Mouse (Mus musculus) liver, embryonic 13.5 days (tissue): ENCODE data around the gene Gtf3c6. TPM values are rescaled to one million over a fixed set of nuclear protein-coding genes. Genes with fewer than 3 reads are reported as not detected.

ENCODE experiments used
- ATAC-seq: fragments of 200-750 bp; cut with Nextera tagmentation; 2 replicates; pipeline ENCODE4 v1.8.0; 2017; ENCODE audit warnings: low read depth, mild to moderate bottlenecking, moderate number of reproducible peaks, moderate library complexity
- DNase-seq: peaks from one replicate; pipeline ENCODE4 v3.0.0; 2022
- H3K27ac ChIP-seq: fragments of 300-500 bp; sonication (generic); 2 replicates; pipeline ENCODE4 v1.5.1; 2015; ENCODE audit warnings: moderate library complexity, mild to moderate bottlenecking, inconsistent platforms
- H3K27me3 ChIP-seq: fragments of 300-500 bp; sonication (generic); 2 replicates; pipeline ENCODE4 v1.6.1; 2015; ENCODE audit warnings: mild to moderate bottlenecking, inconsistent platforms
- H3K36me3 ChIP-seq: fragments of 300-500 bp; sonication (generic); 2 replicates; pipeline ENCODE4 v1.6.1; 2015; ENCODE audit warnings: mild to moderate bottlenecking, inconsistent platforms
- H3K4me1 ChIP-seq: fragments of 300-500 bp; sonication (generic); replicated peaks from 2 replicates; pipeline ENCODE4 v1.6.1; 2015; ENCODE audit warnings: inconsistent platforms
- H3K4me2 ChIP-seq: fragments of 300-500 bp; sonication (generic); 2 replicates; pipeline ENCODE4 v1.6.1; 2015; ENCODE audit warnings: inconsistent platforms, mild to moderate bottlenecking, moderate library complexity
- H3K4me3 ChIP-seq: fragments of 300-500 bp; sonication (generic); replicated peaks from 2 replicates; pipeline ENCODE4 v1.5.1; 2015; ENCODE audit warnings: mild to moderate bottlenecking, inconsistent platforms
- H3K9ac ChIP-seq: fragments of 300-500 bp; sonication (generic); 2 replicates; pipeline ENCODE4 v1.6.1; 2015; ENCODE audit warnings: mild to moderate bottlenecking, inconsistent platforms
- H3K9me3 ChIP-seq: fragments of 300-500 bp; sonication (generic); replicated peaks from 2 replicates; pipeline ENCODE4 v1.6.1; 2016; ENCODE audit warnings: inconsistent platforms
- WGBS: fragments of 180-500 bp; shearing (Covaris S2); methylation state at CpG from one replicate; pipeline ENCODE4 v1.1.7; 2015; ENCODE audit not compliant: insufficient replicate concordance; 5-methylcytosine and 5-hydroxymethylcytosine counted together
- polyA plus RNA-seq: library from polyadenylated mRNA; unstranded; fragments of >200 nt; fragmentation: Nextera tagmentation; extraction: Ambion mirVana; gene quantifications from 2 replicates; pipeline ENCODE4 v1.2.1, GENCODE M21; 2015

Gene Gtf3c6
- polyA plus RNA-seq, 1 experiment from 2014 or later = 48.5 TPM

GRCm38 (mm10) chr10:40258401-40258966 lies 576 bp upstream of the Gtf3c6 start:
- Histone ChIP-seq H3K9me3 (no peaks in the 10 kb centered on the region), H3K36me3 (peaks cover 12% of the 10 kb centered on the region), H3K4me3 (peak overlapping the region; percentile 72), H3K27ac (peak overlapping the region; percentile 94), H3K4me1 (peaks cover 37% of the 10 kb centered on the region), H3K9ac (peak overlapping the region; percentile 28; the same call in 1 of the 2 replicates), H3K4me2 (peak overlapping the region; percentile 92), H3K27me3 (no peaks in the 10 kb centered on the region)
- peak; percentile 89 for ATAC-seq
- under 1% methylated on average over 12 of the region's 12 CpGs for WGBS
- peak; percentile 78 for DNase-seq

- Histone ChIP-seq H3K4me3 (peak overlapping the region; percentile 72), H3K36me3 (peaks cover 26% of the 10 kb centered on the region), H3K4me2 (peak overlapping the region; percentile 92), H3K27ac (peak overlapping the region; percentile 94), H3K4me1 (peaks cover 38% of the 10 kb centered on the region), H3K27me3 (no peaks in the 10 kb centered on the region), H3K9me3 (no peaks in the 10 kb centered on the region), H3K9ac (peak overlapping the region; percentile 84)
- 1% methylated on average over 5 of the region's 5 CpGs for WGBS
- ATAC-seq (peak; percentile 55), DNase-seq (peak; percentile 71)
Observed at GRCm38 (mm10) chr10:40256716-40257115, 1.2 kb downstream of the Gtf3c6 start.

- Histone ChIP-seq H3K27me3 (no peaks in the 10 kb centered on the region), H3K36me3 (peaks cover 61% of the 10 kb centered on the region), H3K9me3 (no peaks in the 10 kb centered on the region), H3K4me2 (no peak overlapping the region), H3K9ac (no peak overlapping the region), H3K4me3 (no peak overlapping the region), H3K27ac (no peak overlapping the region), H3K4me1 (peaks cover 18% of the 10 kb centered on the region)
- DNase-seq (no peak), ATAC-seq (no peak)
- WGBS = 32% methylated on average over 6 of the region's 6 CpGs
Observed at GRCm38 (mm10) chr10:40250969-40251368, 6.9 kb downstream of the Gtf3c6 start.

GRCm38 (mm10) chr10:40249625-40250024 lies 8.3 kb downstream of the Gtf3c6 start:
- Histone ChIP-seq H3K27ac (no peak overlapping the region), H3K36me3 (peaks cover 57% of the 10 kb centered on the region), H3K4me1 (peaks cover 27% of the 10 kb centered on the region), H3K9me3 (no peaks in the 10 kb centered on the region), H3K4me3 (no peak overlapping the region), H3K9ac (no peak overlapping the region), H3K4me2 (no peak overlapping the region), H3K27me3 (no peaks in the 10 kb centered on the region)
- DNase-seq = no peak
- 76% methylated on average over 9 of the region's 9 CpGs for WGBS
- no peak for ATAC-seq

- Histone ChIP-seq H3K4me1 (peaks cover 31% of the 10 kb centered on the region), H3K27me3 (no peaks in the 10 kb centered on the region), H3K9me3 (no peaks in the 10 kb centered on the region), H3K4me2 (peak overlapping the region; percentile 76), H3K27ac (0 out of 2 replicates have a peak overlapping the region, but pooled peaks have one; percentile 11), H3K36me3 (peaks cover 59% of the 10 kb centered on the region), H3K9ac (peak overlapping the region; percentile 75; the same call in 1 of the 2 replicates), H3K4me3 (peak overlapping the region; percentile 80)
- WGBS = 30% methylated on average over 11 of the region's 11 CpGs
- peak; percentile 31 for ATAC-seq
- no peak for DNase-seq
Observed at GRCm38 (mm10) chr10:40247166-40247716, 10.7 kb downstream of the Gtf3c6 start.

DNA sequence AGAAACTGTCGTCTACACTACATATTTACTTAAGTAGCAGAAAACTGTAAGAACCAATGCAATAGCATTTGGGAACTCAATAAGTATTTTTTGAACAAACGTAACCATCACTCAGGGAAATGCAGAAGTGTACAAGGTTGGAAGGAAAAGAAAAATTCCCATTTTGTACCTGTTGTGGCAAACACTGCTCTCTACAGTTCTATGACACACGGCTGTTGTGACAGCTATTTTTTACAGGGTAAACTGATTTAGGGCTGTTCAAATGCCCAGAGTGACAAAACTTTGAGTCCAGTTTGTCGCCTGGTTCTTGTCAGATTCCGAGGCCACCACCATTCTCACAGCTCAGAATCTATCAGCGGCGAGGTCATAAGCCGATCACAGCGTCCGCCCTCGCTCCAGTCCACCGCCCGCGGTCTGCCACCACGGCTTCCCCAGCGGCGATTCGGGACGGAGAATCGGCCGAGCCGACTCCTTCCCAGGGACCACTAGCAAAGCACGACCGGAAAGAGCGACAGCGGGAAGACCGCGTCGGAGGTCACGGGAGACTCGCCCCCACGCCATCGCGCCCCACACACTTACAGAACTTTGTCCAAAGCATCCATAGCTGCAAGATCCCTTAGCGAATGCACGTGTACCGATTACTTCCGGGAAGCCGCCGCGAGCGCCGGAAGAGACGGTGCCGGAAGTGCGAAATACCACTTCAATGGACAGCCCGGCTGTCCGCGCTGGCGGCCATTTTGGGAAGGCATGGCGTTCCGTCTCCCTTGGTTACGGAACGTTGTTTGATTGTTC lies 11.3 kb downstream of the Gtf3c6 start, which contains the start of gene Rpf2:
Rpf2 (minus strand) TSS at position 663 of the 792 bp plus-strand sequence.
- peak within 1 kb of the TSS; percentile 76 for H3K27ac ChIP-seq
- ATAC-seq = peak; percentile 88
- peaks cover 29% of the 10 kb centered on the region for H3K4me1 ChIP-seq
- peak within 1 kb of the TSS; percentile 75 for H3K9ac ChIP-seq
- H3K9me3 ChIP-seq = no peaks in the 10 kb centered on the region
- H3K27me3 ChIP-seq = no peaks in the 10 kb centered on the region
- peaks cover 63% of the 10 kb centered on the region for H3K36me3 ChIP-seq
- H3K4me2 ChIP-seq = peak within 1 kb of the TSS; percentile 76
- under 1% methylated on average over 54 of the region's 54 CpGs for WGBS
- DNase-seq = peak; percentile 75
- H3K4me3 ChIP-seq = peak within 1 kb of the TSS; percentile 80

DNA sequence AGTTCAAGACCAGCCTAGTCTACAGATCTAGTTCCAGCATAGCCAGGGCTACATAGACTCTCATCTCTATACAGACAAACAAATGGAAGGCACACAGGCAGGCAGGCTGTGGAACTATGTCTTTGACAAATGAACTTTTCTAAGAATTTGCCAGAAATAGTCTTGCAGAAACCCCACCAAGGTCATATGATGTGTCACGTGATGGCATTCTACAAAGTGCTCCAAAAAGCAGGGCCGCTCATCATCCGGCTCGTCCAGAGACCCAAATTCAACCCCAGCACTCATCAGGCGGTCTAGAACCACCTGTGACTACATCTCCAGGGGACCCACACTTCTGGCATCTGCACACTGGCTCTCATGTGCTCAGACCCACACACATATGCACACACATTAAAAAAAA lies 20.1 kb downstream of the Gtf3c6 start:
- no peak for ATAC-seq
- H3K9ac ChIP-seq = no peak overlapping the region
- no peak overlapping the region for H3K4me2 ChIP-seq
- H3K4me3 ChIP-seq = no peak overlapping the region
- no peaks in the 10 kb centered on the region for H3K27me3 ChIP-seq
- H3K36me3 ChIP-seq = peaks cover 79% of the 10 kb centered on the region
- DNase-seq = no peak
- H3K4me1 ChIP-seq = no peaks in the 10 kb centered on the region
- H3K27ac ChIP-seq = no peak overlapping the region
- WGBS = 80% methylated on average over 5 of the region's 5 CpGs
- H3K9me3 ChIP-seq = no peaks in the 10 kb centered on the region

DNA sequence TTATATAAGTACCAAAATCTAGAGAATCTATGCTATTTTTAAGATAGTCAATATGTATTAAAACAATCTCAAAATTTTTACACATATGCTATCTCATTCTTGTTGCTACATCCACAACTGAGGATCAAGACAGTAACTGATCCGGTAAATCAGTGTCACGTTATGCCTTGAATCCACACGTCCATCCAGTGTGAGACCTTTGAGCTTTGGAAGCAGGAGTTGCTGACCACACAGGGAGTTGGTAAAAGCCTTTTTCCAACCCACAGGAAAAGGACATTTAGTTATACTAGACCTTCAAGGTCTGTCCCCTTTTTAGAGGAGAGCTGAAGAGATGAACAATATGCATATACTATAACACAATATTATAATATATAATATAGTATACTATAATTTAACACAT lies 24.7 kb downstream of the Gtf3c6 start:
- Histone ChIP-seq H3K9ac (no peak overlapping the region), H3K36me3 (peaks cover 81% of the 10 kb centered on the region), H3K4me3 (no peak overlapping the region), H3K27me3 (no peaks in the 10 kb centered on the region), H3K4me2 (no peak overlapping the region), H3K27ac (no peak overlapping the region), H3K4me1 (no peaks in the 10 kb centered on the region), H3K9me3 (no peaks in the 10 kb centered on the region)
- DNase-seq (no peak), ATAC-seq (no peak)
- 72% methylated on average over 3 of the region's 3 CpGs for WGBS

- 34% methylated on average over 7 of the region's 7 CpGs for WGBS
- Histone ChIP-seq H3K36me3 (peaks cover 80% of the 10 kb centered on the region), H3K27ac (no peak overlapping the region), H3K4me1 (no peaks in the 10 kb centered on the region), H3K4me3 (no peak overlapping the region), H3K9me3 (no peaks in the 10 kb centered on the region), H3K4me2 (no peak overlapping the region), H3K27me3 (no peaks in the 10 kb centered on the region), H3K9ac (no peak overlapping the region)
- DNase-seq (no peak), ATAC-seq (no peak)
Observed at GRCm38 (mm10) chr10:40232442-40232841, 25.5 kb downstream of the Gtf3c6 start.

DNA sequence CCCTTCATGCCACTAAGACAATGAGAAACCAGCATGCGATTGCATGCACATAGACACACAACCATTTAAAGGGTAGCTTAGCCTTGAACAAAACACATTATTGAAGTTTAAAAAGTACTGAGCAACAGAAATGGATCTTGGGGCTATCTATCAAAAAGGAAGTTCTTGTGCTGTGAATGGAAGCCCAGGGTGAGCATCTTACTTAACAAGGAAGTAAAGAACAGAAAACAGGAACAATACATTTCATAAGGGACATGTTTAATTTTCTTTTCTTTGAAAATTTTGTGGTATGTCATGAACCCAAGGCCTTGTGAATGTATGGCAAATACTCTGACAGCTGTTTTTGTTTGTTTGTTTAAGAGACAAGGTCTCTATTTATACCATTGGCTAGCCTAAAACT lies 28.2 kb downstream of the Gtf3c6 start:
- no peaks in the 10 kb centered on the region for H3K4me1 ChIP-seq
- no peak overlapping the region for H3K4me2 ChIP-seq
- peaks cover 82% of the 10 kb centered on the region for H3K36me3 ChIP-seq
- H3K27ac ChIP-seq = no peak overlapping the region; the same call in 1 of the 2 replicates
- DNase-seq (no peak), ATAC-seq (no peak)
- H3K9me3 ChIP-seq = no peaks in the 10 kb centered on the region
- no peak overlapping the region for H3K9ac ChIP-seq
- no peaks in the 10 kb centered on the region for H3K27me3 ChIP-seq
- no peak overlapping the region for H3K4me3 ChIP-seq
- WGBS = 74% methylated on average over 1 of the region's 1 CpGs

GRCm38 (mm10) chr10:40227660-40228303 lies 30.1 kb downstream of the Gtf3c6 start:
- no peak overlapping the region for H3K27ac ChIP-seq
- peaks cover 91% of the 10 kb centered on the region for H3K36me3 ChIP-seq
- H3K9ac ChIP-seq = no peak overlapping the region
- no peaks in the 10 kb centered on the region for H3K4me1 ChIP-seq
- H3K27me3 ChIP-seq = no peaks in the 10 kb centered on the region
- DNase-seq = no peak
- no peak overlapping the region for H3K4me3 ChIP-seq
- H3K4me2 ChIP-seq = no peak overlapping the region
- no peaks in the 10 kb centered on the region for H3K9me3 ChIP-seq
- WGBS = 82% methylated on average over 4 of the region's 4 CpGs
- no peak for ATAC-seq
